Mouse (Mus musculus) kidney, adult 11 months (tissue): ENCODE data around the gene Scgb2b3.

Source experiments
- DNase-seq: peaks from one replicate; pipeline ENCODE4 v3.0.0; 2022

Gene Scgb2b3

DNA sequence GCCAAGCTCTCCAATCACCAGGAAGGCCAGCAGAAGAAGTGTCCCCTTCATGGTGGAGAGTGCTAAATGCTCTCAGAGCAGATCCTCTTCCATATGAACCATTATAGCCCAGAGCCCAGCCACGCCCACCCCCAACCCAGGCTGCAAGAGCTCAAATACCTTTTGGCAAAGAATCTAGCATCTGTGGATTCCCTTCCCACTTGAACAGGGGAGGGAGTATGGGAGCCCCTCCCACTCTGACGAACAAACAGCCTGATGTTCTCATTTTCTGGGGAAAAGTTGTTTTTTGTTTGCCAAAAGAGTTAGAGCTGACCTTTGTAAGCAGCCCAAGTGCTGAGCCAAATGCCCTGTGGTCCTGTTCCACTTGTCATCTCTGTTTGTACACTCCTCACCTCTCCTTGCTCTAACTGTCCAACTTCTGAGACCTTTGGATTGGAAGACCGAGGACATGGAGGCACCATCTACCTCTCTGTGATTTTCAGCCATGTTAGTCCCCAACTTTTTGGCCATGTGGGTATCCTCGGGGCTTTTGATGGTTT, at the start of gene Scgb2b3:
TSS of gene Scgb2b3 (minus strand) at position 51 of the 539 bp plus-strand sequence.
- no peak for DNase-seq

DNA sequence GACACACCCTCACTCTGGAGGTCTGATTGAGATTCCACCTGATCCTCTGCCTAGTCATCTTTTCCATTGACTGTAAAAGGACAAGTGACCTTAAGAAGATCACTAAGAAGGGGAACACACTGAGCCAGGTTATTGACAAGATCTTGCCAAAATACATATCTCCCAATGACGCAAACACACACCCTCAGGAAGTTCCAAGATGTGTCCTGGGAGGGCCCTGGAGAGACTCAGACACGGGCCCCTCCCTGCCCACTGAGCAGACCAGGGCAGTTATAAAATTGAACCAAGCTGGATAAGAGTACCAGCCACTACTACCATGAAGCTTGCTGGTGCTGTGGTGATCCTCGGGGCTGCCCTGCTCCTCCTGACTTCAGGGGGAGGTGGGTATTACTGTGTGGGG, 13.4 kb upstream of the Scgb2b3 start, which contains the start of gene Scgb1b3:
TSS of gene Scgb1b3 (plus strand) at position 301 of the 400 bp plus-strand sequence.
- no peak for DNase-seq
